Mouse (Mus musculus): ENCODE measurements around the gene Pcare. TPM values are rescaled to one million over a fixed set of nuclear protein-coding genes. Genes with fewer than 3 reads are reported as not detected.

Pcare gene
- not detected for total RNA-seq (2023)

GRCm38 (mm10) chr17:71752831-71753230 lies at the start of gene Pcare:
Gene Pcare, minus strand, starts transcription at chr17:71752894.

GRCm38 (mm10) chr17:71768173-71768572 lies 15.5 kb upstream of the Pcare start, which contains the start of gene Clip4:
Gene Clip4, plus strand, starts transcription at chr17:71768473.

Other genes starting within 250 kb of the Pcare start
- gene Ndc80, start 226.0 kb downstream of the Pcare start, total RNA-seq (2023): 10 to 100 TPM; 19.3 to 21.6 TPM
- not detected for gene Spdya, start 200.8 kb downstream of the Pcare start, total RNA-seq (2023)
- 100 to 1,000 TPM; 146 to 170 TPM for gene Wdr43, start 137.0 kb downstream of the Pcare start, total RNA-seq (2023)
- gene Togaram2, start 79.6 kb downstream of the Pcare start, total RNA-seq (2023): under 1 TPM in 1 of 2 experiments, not detected in 1; 0.18 TPM
- under 1 TPM in 1 of 2 experiments, not detected in 1; 0.64 TPM for gene Clip4, start 15.6 kb upstream of the Pcare start, total RNA-seq (2023)

Measured in T-cell, adult 66 days (primary cell).